Mouse (Mus musculus): ENCODE measurements at regions not wholly inside any gene's neighbourhood (a gene's known extent, or its start where the extent isn't known, plus 50 kb on each side); places are given as distances from the start of the nearest gene placed in this dataset.

DNA sequence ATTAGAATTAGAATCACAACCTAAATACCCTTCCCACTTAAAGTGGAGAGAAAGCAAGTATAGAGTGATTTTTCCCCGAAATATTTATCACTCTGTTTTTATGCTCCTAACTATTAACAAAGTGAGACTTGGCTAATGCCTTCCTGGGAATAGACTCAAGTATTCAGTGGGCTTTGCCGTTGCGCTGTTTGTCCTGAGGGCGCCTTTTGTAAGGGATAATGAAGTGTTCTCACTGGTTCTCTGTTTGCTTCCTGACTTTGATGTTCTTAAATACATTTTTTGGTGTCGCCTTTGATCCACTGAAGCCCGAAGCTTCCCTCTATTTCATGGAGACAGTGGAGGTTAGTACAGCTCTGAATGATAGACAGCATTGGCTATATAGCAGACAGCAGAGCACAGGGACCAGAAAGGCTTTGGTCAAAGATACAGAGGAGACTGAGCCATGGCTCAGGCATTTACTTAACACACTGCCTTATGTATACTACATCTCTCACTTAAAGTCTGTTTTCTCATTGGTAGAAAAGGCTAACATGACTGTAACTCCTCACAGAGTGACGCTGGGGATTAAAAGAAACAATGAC lies 63.0 kb upstream of the Stxbp6 start:
- no peak for ATAC-seq
- no peak overlapping the region for H3K4me2 ChIP-seq
- WGBS (ENCODE audit: insufficient replicate concordance), result 67% methylated on average over 7 of the region's 7 CpGs

DNA sequence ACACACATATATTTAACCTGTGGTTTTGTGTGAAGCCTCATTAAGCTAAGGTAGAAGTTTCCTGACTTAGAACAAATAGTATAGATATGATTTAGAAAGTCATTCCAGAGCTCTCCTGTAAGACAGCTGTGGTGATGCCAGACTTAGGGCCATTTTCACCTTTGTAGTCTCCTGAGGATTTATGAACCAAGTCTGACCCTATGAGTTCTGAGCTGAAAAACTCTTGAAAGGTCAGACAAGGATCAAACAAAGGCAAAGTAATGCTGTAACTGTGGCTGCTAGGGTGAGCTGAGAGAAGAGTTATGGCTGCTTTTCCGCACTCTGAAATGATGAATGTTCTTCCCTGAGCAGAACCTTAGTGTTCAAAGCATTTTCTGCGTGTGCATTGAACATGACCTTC lies 58.9 kb upstream of the Stxbp6 start:
- Histone ChIP-seq H3K4me3 (no peak overlapping the region), H3K9me3 (replicated peaks) (no peaks in the 10 kb centered on the region), H3K27ac (no peak overlapping the region), H3K4me1 (no peaks in the 10 kb centered on the region), H3K36me3 (no peaks in the 10 kb centered on the region), H3K9ac (no peak overlapping the region), H3K4me2 (no peak overlapping the region), H3K27me3 (replicated peaks) (no peaks in the 10 kb centered on the region)
- 57% methylated on average over 2 of the region's 2 CpGs for WGBS (ENCODE audit: insufficient replicate concordance)
- no peak for ATAC-seq

More for the DNA sequence above, 63.0 kb upstream of the Stxbp6 start:
- Histone ChIP-seq H3K27ac (no peak overlapping the region), H3K4me3 (no peak overlapping the region), H3K27me3 (replicated peaks) (no peaks in the 10 kb centered on the region), H3K4me1 (no peaks in the 10 kb centered on the region), H3K9me3 (replicated peaks) (no peaks in the 10 kb centered on the region), H3K36me3 (no peaks in the 10 kb centered on the region), H3K9ac (no peak overlapping the region)

DNA sequence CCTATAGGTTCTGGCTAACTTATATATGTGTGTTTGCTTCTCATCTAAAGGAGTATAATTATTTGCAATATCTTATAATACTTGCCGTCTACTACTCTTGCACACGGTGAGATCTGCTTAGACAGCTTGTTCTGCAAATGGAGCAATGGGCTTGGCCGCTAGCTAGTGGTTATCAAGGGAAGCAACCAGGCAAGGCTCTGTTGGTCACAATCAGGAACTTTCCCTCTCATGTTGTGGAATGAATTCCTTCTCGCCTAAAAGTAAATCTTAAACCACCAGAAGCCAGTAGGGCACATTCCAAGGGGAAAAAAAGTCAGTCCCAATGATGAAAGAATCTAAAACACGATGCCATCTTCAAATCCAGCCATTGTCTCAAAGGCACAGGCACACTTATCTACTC lies 56.6 kb upstream of the Stxbp6 start:
- H3K4me1 ChIP-seq, result no peaks in the 10 kb centered on the region
- ATAC-seq, result no peak
- no peak overlapping the region for H3K27ac ChIP-seq
- no peak overlapping the region for H3K9ac ChIP-seq
- H3K27me3 ChIP-seq (replicated peaks), result no peaks in the 10 kb centered on the region
- H3K4me3 ChIP-seq, result no peak overlapping the region
- 65% methylated on average over 5 of the region's 5 CpGs for WGBS (ENCODE audit: insufficient replicate concordance)
- no peaks in the 10 kb centered on the region for H3K9me3 ChIP-seq (replicated peaks)
- no peak overlapping the region for H3K4me2 ChIP-seq
- no peaks in the 10 kb centered on the region for H3K36me3 ChIP-seq

DNA sequence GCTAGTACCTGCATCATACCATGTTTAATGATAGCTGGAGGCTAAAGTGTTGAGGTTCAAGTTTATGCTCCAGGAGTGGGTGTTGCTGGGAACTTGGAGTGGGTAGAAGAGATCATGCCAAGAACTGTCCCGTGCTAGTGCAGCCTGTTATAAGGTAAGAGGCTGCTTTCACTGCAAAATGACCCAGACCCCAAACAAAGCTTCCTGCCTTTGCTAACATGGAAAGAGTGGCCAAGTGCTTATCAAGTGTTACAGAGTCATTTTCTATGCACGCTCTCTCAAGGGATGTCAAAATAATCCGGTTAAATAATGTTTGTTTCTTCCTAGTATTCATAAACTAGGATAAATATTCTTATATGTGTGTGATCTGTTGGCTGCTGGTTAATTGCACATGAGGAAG lies 51.4 kb upstream of the Stxbp6 start:
- no peak for ATAC-seq
- Histone ChIP-seq H3K27me3 (replicated peaks) (no peaks in the 10 kb centered on the region), H3K4me3 (no peak overlapping the region), H3K9ac (no peak overlapping the region), H3K4me1 (no peaks in the 10 kb centered on the region), H3K27ac (no peak overlapping the region), H3K4me2 (no peak overlapping the region), H3K9me3 (replicated peaks) (no peaks in the 10 kb centered on the region), H3K36me3 (no peaks in the 10 kb centered on the region)
- WGBS (ENCODE audit: insufficient replicate concordance), result 58% methylated on average over 3 of the region's 3 CpGs

Measured in liver, embryonic 12.5 days (tissue).